Mouse (Mus musculus) CD4-positive helper T cell, adult 2 months (primary cell): ENCODE measurements around the gene Wdr13.
"Not testable (repeated sequence)": the region's sequence is repeated elsewhere in the genome, so short reads cannot be mapped to it uniquely, and the experiment has no call there.

Experiments used
- DNase-seq: peaks from one replicate; pipeline ENCODE4 v3.0.0-alpha.2; 2012; ENCODE audit warnings: low read depth, missing footprints, low spot score

Gene Wdr13

GRCm38 (mm10) chrX:8105019-8105418 lies 27.7 kb downstream of the Wdr13 start:
- no peak for DNase-seq

- DNase-seq: no peak
These were observed 30.5 kb downstream of the Wdr13 start for GRCm38 (mm10) chrX:8102213-8102668.

GRCm38 (mm10) chrX:8101017-8101416 lies 31.7 kb downstream of the Wdr13 start:
- no peak for DNase-seq

- peak; percentile 20 for DNase-seq
These were observed 33.3 kb downstream of the Wdr13 start for GRCm38 (mm10) chrX:8099435-8099834.

- peak; percentile 97 for DNase-seq
These were observed 35.9 kb downstream of the Wdr13 start for GRCm38 (mm10) chrX:8096787-8097242.

- not testable (repeated sequence) for DNase-seq
These were observed 36.5 kb downstream of the Wdr13 start for GRCm38 (mm10) chrX:8096068-8096786.

- peak; percentile 26 for DNase-seq
These were observed 37.1 kb downstream of the Wdr13 start for GRCm38 (mm10) chrX:8095546-8095945.

GRCm38 (mm10) chrX:8090954-8091347 lies 41.7 kb downstream of the Wdr13 start:
- not testable (repeated sequence) for DNase-seq

GRCm38 (mm10) chrX:8090346-8090953 lies 42.2 kb downstream of the Wdr13 start, which contains the start of gene Was:
Gene Was, minus strand, starts transcription at chrX:8090498.
- peak; percentile 71 for DNase-seq

GRCm38 (mm10) chrX:8089746-8090145 lies 42.9 kb downstream of the Wdr13 start:
- no peak for DNase-seq

GRCm38 (mm10) chrX:8085611-8086010 lies 47.1 kb downstream of the Wdr13 start:
- no peak for DNase-seq

GRCm38 (mm10) chrX:8084771-8085259 lies 47.9 kb downstream of the Wdr13 start:
- no peak for DNase-seq

- no peak for DNase-seq
These were observed 57.6 kb downstream of the Wdr13 start for GRCm38 (mm10) chrX:8075104-8075503.

GRCm38 (mm10) chrX:8074430-8075014 lies 58.2 kb downstream of the Wdr13 start, which contains the start of gene Suv39h1:
Gene Suv39h1, minus strand, starts transcription at chrX:8074760.
- peak; percentile 97 for DNase-seq

- no peak for DNase-seq
These were observed 58.7 kb downstream of the Wdr13 start for GRCm38 (mm10) chrX:8073881-8074429.
